Mouse (Mus musculus): ENCODE data around the gene Papss1.

GRCm38 (mm10) chr3:131564430-131565256 lies at the start of gene Papss1:
- TF ChIP-seq POLR2A (IDR thresholded peaks at IDR 0.05; ENCODE audit: borderline replicate concordance, low read depth, low read length) (no peak), CTCF (IDR thresholded peaks at IDR 0.05; ENCODE audit: low read depth, low read length) (no peak)
